Mouse (Mus musculus) E14TG2a.4 (cell line): ENCODE data around the gene Tpcn1.

ENCODE experiments used
- H3K27me3 ChIP-seq: 2 replicates; pipeline ENCODE4 v1.6.1; 2014; ENCODE audit warnings: low read length, control low read depth; ENCODE audit not compliant: insufficient read depth
- H3K36me3 ChIP-seq: 2 replicates; pipeline ENCODE4 v1.6.1; 2014; ENCODE audit warnings: low read length, control low read depth; ENCODE audit not compliant: insufficient read depth
- H3K4me1 ChIP-seq: replicated peaks from 2 replicates; pipeline ENCODE4 v1.6.1; 2014; ENCODE audit warnings: low read depth, low read length, control low read depth
- H3K4me3 ChIP-seq: replicated peaks from 2 replicates; pipeline ENCODE4 v1.5.1; 2014; ENCODE audit warnings: mild to moderate bottlenecking, low read length
- H3K9me3 ChIP-seq: 2 replicates; pipeline ENCODE4 v1.6.1; 2014; ENCODE audit warnings: low read length, control low read depth
- CTCF ChIP-seq: conservative IDR thresholded peaks from 2 replicates; pipeline ENCODE4 v1.5.1; 2014; ENCODE audit warnings: low read length
- NANOG ChIP-seq: IDR thresholded peaks from 2 replicates; pipeline ENCODE4 v1.6.1; 2014; ENCODE audit warnings: borderline replicate concordance, low read length, mixed read lengths
- POU5F1 ChIP-seq: IDR thresholded peaks from 2 replicates; pipeline ENCODE4 v1.6.1; 2014; ENCODE audit warnings: low read length, borderline replicate concordance

Gene Tpcn1

DNA sequence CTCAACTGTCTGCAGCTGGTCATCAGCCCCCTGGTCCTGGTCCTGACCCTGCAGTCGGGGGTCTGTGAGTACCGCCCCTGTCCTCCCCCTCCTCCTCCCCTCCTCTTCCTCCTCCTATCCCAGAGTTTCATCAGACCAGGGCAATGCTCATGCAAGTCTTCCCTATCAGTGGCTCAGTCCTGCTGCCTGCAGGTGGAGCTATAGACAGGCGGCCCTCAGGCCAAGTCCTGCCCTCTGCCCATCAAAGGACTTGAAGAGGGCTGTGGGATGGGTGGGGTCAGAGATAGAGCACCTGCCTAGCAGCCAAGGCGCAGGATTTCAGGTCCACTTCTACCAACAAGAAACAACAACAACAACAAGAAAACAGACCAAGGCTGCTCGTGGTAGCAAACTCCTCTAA lies 62.7 kb downstream of the Tpcn1 start:
- TF ChIP-seq NANOG (no peak), POU5F1 (no peak), CTCF (peak; percentile 30)
- Histone ChIP-seq H3K36me3 (peaks cover 75% of the 10 kb centered on the region), H3K4me3 (peak overlapping the region; percentile 21), H3K27me3 (no peaks in the 10 kb centered on the region), H3K9me3 (no peaks in the 10 kb centered on the region), H3K4me1 (peaks cover 59% of the 10 kb centered on the region)

DNA sequence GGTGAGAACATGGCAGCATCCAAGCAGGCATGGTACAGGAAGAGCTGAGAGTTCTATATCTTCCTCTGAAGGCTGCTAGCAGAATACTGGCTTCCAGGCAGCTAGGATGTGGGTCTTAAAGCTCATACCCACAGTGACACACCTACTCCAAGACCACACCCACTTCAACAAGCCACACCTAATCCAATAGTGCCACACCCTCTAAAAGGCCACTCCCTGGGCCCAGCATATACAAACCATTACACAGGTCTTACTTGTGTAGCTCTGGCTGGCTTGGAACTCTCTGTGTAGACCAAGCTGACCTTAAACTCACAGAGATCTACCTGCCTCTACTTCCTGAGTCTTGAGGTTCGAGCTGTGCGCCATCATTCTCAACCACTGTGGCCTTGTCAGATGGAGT lies 63.7 kb downstream of the Tpcn1 start:
- Histone ChIP-seq H3K36me3 (peaks cover 76% of the 10 kb centered on the region), H3K9me3 (no peaks in the 10 kb centered on the region), H3K4me1 (peaks cover 59% of the 10 kb centered on the region), H3K27me3 (no peaks in the 10 kb centered on the region), H3K4me3 (0 out of 2 replicates have a peak overlapping the region, but pooled peaks have one; percentile 21)
- TF ChIP-seq NANOG: no peak
- no peak for TF ChIP-seq POU5F1

DNA sequence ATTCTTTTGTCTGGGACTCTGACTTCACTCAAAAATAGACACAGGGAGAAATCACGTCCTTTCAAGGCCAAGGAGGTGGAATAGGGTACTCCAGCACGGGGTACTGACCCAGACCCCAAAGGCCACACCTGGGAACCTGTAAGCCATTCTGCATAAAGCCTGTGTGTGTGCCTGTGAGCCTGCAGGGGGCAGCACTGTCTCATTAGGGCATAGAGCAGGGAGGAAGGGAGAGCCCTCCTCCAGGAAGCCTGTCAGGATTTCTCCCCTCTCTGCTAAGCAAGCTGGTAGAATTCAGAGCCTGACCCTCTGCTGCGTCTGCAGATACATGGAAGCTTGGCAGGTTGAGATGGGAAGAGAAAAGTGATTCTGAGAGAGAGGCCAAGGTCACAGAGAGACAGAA lies 65.8 kb downstream of the Tpcn1 start:
- no peaks in the 10 kb centered on the region for H3K27me3 ChIP-seq
- peaks cover 65% of the 10 kb centered on the region for H3K36me3 ChIP-seq
- TF ChIP-seq CTCF: peak; percentile 80
- TF ChIP-seq NANOG: no peak
- no peaks in the 10 kb centered on the region for H3K9me3 ChIP-seq
- peaks cover 61% of the 10 kb centered on the region for H3K4me1 ChIP-seq
- no peak overlapping the region for H3K4me3 ChIP-seq

DNA sequence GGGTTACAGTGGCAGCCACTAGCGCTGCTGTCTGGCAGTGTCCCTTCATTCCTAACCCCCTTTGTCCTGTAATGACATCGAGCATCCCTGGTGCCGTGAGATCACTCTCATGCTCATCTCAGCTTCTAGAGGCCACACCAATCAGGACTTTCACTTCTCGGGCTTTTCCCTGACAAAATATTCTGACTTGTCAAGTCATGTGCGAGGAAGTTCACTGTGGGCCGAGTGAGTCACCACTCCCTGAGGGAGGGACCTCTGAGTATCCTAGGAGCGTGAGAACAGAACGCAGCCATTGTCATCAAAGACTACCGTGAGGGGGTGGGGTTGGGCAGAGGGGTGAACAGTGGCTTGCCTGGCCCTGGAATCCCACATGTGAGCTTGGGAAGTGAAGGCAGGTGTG lies 70.9 kb downstream of the Tpcn1 start:
- Histone ChIP-seq H3K4me1 (peaks cover 69% of the 10 kb centered on the region), H3K4me3 (no peak overlapping the region), H3K27me3 (no peaks in the 10 kb centered on the region), H3K36me3 (peaks cover 40% of the 10 kb centered on the region), H3K9me3 (no peaks in the 10 kb centered on the region)
- TF ChIP-seq NANOG: no peak
- TF ChIP-seq POU5F1: no peak

DNA sequence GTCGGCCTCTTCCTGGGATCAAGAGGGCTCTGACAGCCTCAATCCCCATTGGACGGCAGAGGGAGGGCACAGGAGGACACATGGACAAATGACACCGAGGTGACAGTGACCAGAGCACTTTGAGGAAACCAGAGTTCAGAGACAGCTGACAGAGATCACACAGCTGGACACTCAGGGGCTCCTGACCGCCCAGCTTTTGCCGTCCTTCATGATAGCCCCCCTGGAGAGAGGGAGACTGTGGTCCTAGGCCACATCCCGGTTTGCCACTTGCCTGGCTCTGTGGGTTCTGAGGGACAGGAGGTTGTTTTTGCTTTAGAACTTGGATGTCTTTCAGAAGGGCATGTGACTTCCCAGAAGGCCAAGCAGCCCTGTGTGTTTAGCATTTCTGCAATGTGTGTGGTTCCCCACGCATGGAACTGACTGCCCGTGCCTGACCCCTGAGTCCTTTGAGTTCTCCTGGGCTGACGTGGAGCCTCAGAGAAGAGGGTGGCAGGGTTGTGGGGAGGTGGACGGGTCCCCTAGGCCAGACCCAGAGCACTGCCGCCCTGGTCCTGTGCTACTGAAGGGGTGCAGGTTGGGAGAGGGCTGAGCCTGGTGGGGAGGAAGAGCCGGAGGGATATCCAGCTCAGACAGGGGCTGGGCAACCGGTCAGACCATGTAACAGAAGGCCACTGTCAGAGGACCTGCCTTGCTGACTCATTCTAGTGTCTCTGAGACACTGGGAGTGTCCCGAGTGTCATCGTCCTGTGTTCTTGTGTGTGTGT lies 72.1 kb downstream of the Tpcn1 start:
- Histone ChIP-seq H3K27me3 (peaks cover 4% of the 10 kb centered on the region; the same call in 1 of the 2 replicates), H3K4me3 (0 out of 2 replicates have a peak overlapping the region, but pooled peaks have one; percentile 13), H3K36me3 (peaks cover 28% of the 10 kb centered on the region), H3K9me3 (no peaks in the 10 kb centered on the region), H3K4me1 (peaks cover 80% of the 10 kb centered on the region)
- no peak for TF ChIP-seq CTCF
- no peak for TF ChIP-seq POU5F1
- TF ChIP-seq NANOG: no peak

DNA sequence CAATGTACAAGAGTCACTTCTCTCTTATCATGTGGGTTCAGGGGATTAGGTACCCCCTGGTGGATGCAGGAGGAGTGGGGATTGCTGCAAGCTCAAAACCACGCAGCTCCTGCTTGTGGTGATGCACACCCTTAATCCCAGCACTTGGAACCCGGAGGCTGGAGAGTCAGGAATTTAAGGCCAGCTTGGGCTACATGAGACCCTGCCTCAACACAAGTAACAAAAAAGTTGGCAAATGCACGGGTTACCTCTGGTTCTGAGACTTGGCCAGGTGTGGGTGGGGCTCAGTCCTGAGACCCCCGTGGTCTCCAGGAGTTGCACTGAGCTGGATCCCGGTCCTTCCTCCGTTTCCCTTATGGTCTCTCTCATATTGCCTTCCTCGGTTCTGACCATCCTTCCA lies 73.0 kb downstream of the Tpcn1 start:
- Histone ChIP-seq H3K27me3 (peaks cover 4% of the 10 kb centered on the region; the same call in 1 of the 2 replicates), H3K4me3 (peak overlapping the region; percentile 85; the same call in 1 of the 2 replicates), H3K36me3 (peaks cover 19% of the 10 kb centered on the region), H3K9me3 (no peaks in the 10 kb centered on the region), H3K4me1 (peaks cover 85% of the 10 kb centered on the region)
- TF ChIP-seq CTCF (no peak), NANOG (no peak), POU5F1 (no peak)

DNA sequence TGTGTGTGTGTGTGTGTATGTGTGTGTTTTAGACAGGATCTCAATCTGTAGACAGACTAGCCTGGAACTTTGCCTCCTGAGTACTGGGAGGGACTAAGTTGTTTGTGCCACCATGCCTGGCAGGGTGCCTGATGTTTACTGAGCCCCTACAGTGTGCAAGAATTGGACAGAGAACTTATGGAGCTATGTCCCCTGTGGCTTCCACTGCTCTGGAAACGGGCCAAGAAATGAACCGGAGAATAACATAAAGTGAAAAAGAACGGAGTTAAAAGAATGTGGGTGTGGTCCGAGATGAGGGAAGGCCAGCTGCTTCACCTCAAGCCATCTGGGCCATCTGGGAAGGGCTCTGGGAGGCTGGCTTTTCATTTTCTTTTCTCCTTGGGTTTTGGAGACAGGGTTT lies 73.7 kb downstream of the Tpcn1 start:
- Histone ChIP-seq H3K27me3 (peaks cover 4% of the 10 kb centered on the region; the same call in 1 of the 2 replicates), H3K4me3 (peak overlapping the region; percentile 85; the same call in 1 of the 2 replicates), H3K36me3 (peaks cover 12% of the 10 kb centered on the region), H3K9me3 (no peaks in the 10 kb centered on the region), H3K4me1 (peaks cover 84% of the 10 kb centered on the region)
- no peak for TF ChIP-seq NANOG
- TF ChIP-seq CTCF: no peak
- no peak for TF ChIP-seq POU5F1

DNA sequence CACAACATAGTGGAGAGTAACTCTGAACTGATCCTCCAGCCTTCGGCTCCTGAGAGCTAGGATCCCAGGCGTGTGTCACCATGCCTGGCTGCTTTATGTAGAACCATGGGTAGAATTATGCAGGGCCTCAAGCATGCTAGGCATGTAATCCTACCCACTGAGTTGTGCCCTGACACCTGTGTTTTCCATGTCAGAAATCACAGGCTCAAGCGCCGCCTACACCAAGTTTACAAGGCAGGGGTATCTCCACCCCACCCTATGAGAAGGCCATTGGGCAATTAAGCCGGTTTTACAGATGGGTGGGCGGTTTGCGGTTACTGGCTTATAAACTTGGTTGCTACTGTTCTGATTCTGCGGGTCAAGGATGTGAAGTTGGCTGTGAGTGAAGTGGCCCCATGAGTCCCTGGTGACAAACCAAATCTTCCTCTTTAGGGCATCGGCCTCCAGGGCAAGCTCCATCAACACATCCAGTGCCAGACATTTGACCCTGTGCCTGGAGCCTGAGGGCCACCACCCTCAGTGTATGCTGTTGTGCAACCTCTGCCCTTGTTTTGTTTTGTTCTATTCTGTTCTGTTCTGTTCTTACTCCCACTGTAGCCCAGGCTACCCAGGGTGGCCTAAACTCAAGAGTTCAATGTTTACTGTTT lies 74.3 kb downstream of the Tpcn1 start:
- Histone ChIP-seq H3K36me3 (peaks cover 8% of the 10 kb centered on the region), H3K4me1 (peaks cover 80% of the 10 kb centered on the region), H3K9me3 (no peaks in the 10 kb centered on the region), H3K4me3 (peak overlapping the region; percentile 85), H3K27me3 (peaks cover 4% of the 10 kb centered on the region; the same call in 1 of the 2 replicates)
- TF ChIP-seq POU5F1 (no peak), NANOG (no peak)
